Mouse (Mus musculus) hindbrain, embryonic 11.5 days (tissue): ENCODE results near the gene Tgm4. TPM values are rescaled to one million over a fixed set of nuclear protein-coding genes. Genes with fewer than 3 reads are reported as not detected.

Source experiments
- ATAC-seq: fragments of 200-750 bp; cut with Nextera tagmentation; 2 replicates; pipeline ENCODE4 v1.8.0; 2017; ENCODE audit warnings: mild to moderate bottlenecking, moderate TSS enrichment, moderate library complexity; ENCODE audit not compliant: low FRiP score
- DNase-seq: peaks from one replicate; pipeline ENCODE4 v3.0.0-alpha.2; 2015; ENCODE audit warnings: low spot score
- H3K27ac ChIP-seq: fragments of 300-500 bp; sonication (generic); 2 replicates; pipeline ENCODE4 v1.5.1; 2014; ENCODE audit warnings: mild to moderate bottlenecking, low read depth, low read length
- H3K27me3 ChIP-seq: fragments of 300-500 bp; sonication (generic); 2 replicates; pipeline ENCODE4 v1.6.1; 2014; ENCODE audit warnings: mild to moderate bottlenecking, low read length, moderate library complexity, mixed read lengths; ENCODE audit not compliant: control insufficient read depth, insufficient read depth
- H3K36me3 ChIP-seq: fragments of 300-500 bp; sonication (generic); 2 replicates; pipeline ENCODE4 v1.6.1; 2014; ENCODE audit warnings: mild to moderate bottlenecking, low read length, moderate library complexity, mixed read lengths; ENCODE audit not compliant: control insufficient read depth, insufficient read depth
- H3K4me1 ChIP-seq: fragments of 300-500 bp; sonication (generic); replicated peaks from 2 replicates; pipeline ENCODE4 v1.6.1; 2014; ENCODE audit warnings: low read length, mixed read lengths; ENCODE audit not compliant: control insufficient read depth, insufficient read depth
- H3K4me2 ChIP-seq: fragments of 300-500 bp; sonication (generic); replicated peaks from 2 replicates; pipeline ENCODE4 v1.6.1; 2014; ENCODE audit warnings: mild to moderate bottlenecking, low read depth, low read length
- H3K4me3 ChIP-seq: fragments of 300-500 bp; sonication (generic); 2 replicates; pipeline ENCODE4 v1.5.1; 2014; ENCODE audit warnings: low read depth, low read length
- H3K9ac ChIP-seq: fragments of 300-500 bp; sonication (generic); 2 replicates; pipeline ENCODE4 v1.6.1; 2014; ENCODE audit warnings: low read depth, low read length
- H3K9me3 ChIP-seq: fragments of 300-500 bp; sonication (generic); 2 replicates; pipeline ENCODE4 v1.6.1; 2016; ENCODE audit warnings: low read length; ENCODE audit not compliant: control insufficient read depth
- WGBS: fragments of 180-500 bp; shearing (Covaris S2); extraction: QIAGEN DNeasy Blood & Tissue Kit; methylation state at CpG from one replicate; pipeline ENCODE4 v1.1.7; 2014; 5-methylcytosine and 5-hydroxymethylcytosine counted together
- polyA plus RNA-seq: library from polyadenylated mRNA; unstranded; fragments of >200 nt; fragmentation: Nextera tagmentation; extraction: Ambion mirVana; gene quantifications from 2 replicates; pipeline ENCODE4 v1.2.1, GENCODE M21; 2014

The Tgm4 gene
- polyA plus RNA-seq, 1 experiment from 2014 or later = 0.37 TPM

DNA sequence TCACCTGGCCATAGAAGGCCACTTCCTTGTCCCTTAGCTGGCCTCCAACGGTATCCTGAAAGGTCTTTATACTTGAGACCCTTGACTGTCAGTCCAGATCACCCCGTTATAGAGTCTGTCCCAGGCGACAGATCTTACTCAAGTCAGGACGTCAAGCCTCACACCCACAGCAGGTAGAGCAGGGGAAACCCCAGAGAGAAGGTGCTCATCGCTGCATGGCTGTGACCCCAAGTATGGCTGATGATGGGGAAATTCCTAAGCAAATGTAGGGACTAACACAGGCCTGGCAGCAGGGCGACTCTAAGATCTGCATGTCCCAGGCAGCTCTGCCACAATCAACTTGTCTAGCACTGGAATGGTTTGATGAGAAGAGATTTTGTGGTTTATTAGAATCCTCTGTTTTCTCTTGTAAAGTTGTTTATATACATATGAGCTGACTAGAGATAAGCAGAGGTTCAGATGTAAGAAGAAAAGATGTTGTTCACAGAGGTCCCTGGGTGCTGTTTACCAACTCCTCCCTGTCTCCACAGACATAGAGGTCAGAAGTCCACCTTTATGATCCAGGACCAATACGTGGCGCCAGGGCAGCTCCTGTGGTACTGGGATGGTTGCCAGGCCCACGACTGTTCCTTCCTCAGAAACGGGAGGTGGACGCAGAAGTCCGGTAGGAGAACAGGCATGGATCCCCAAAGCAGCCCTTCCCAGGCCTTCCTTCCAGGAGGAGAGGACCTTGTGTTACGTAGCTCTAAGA is 2.9 kb upstream of the Tgm4 start:
- Histone ChIP-seq H3K27ac (no peak overlapping the region), H3K4me2 (no peak overlapping the region), H3K27me3 (no peaks in the 10 kb centered on the region), H3K36me3 (no peaks in the 10 kb centered on the region), H3K4me3 (no peak overlapping the region), H3K4me1 (no peaks in the 10 kb centered on the region), H3K9me3 (no peaks in the 10 kb centered on the region), H3K9ac (no peak overlapping the region)
- 90% methylated on average over 13 of the region's 13 CpGs for WGBS
- ATAC-seq (no peak), DNase-seq (no peak)

DNA sequence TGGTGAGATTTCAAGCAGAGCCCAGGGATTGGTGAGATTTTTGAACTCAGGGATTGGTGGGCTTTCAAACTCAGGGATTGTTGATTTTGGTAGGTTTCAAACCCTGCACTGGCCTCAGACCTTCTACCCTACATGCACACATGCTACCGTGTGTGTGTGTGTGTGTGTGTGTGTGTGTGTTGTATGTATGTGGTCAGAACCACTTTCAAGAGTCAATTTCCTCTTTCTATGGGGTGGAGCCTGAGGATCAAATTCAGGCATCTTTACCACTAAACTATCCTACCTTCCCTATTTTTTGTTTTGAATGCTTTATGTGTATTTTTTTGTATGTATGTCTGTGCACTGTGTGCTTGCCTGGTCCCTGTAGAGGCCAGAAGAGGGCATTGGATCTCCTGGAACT is 13.1 kb downstream of the Tgm4 start:
- DNase-seq (no peak), ATAC-seq (no peak)
- H3K9me3 ChIP-seq = no peaks in the 10 kb centered on the region
- no peak overlapping the region for H3K27ac ChIP-seq
- no peak overlapping the region for H3K4me2 ChIP-seq
- no peaks in the 10 kb centered on the region for H3K27me3 ChIP-seq
- no peaks in the 10 kb centered on the region for H3K4me1 ChIP-seq
- H3K4me3 ChIP-seq = no peak overlapping the region
- no peaks in the 10 kb centered on the region for H3K36me3 ChIP-seq
- no peak overlapping the region for H3K9ac ChIP-seq
- WGBS = 91% methylated on average over 1 of the region's 1 CpGs

DNA sequence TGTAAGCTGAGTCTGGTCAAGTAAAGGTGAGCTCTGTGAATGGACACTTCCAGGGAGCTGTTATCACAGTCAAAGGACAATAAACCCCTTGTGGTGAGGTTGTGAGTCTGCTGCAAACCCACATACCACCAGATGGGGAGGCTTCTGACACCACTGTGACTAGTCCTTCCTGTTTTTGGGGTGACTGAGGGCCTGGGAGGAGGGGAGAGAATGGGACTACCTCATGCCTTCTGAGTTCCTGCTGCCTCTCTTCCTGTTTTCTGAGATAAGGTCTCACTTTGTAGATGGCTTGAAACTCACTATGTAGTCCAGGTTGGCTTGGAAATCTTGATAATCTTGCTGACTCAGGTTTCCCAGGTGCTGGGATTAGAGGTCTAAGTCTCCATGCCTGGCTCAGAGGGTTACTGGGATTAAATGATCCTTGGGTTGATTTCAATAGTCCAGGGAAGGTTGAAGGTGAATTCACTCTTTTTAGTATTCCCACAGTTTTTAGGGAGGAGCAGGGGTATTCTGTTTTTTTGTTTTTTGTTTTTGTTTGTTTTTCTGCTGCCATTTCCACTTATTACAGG is 24.3 kb downstream of the Tgm4 start:
- no peak overlapping the region for H3K9ac ChIP-seq
- no peaks in the 10 kb centered on the region for H3K4me1 ChIP-seq
- DNase-seq (no peak), ATAC-seq (no peak)
- H3K4me3 ChIP-seq = no peak overlapping the region
- H3K36me3 ChIP-seq = no peaks in the 10 kb centered on the region
- no peaks in the 10 kb centered on the region for H3K9me3 ChIP-seq
- no peak overlapping the region for H3K27ac ChIP-seq
- H3K27me3 ChIP-seq = no peaks in the 10 kb centered on the region
- no peak overlapping the region for H3K4me2 ChIP-seq

DNA sequence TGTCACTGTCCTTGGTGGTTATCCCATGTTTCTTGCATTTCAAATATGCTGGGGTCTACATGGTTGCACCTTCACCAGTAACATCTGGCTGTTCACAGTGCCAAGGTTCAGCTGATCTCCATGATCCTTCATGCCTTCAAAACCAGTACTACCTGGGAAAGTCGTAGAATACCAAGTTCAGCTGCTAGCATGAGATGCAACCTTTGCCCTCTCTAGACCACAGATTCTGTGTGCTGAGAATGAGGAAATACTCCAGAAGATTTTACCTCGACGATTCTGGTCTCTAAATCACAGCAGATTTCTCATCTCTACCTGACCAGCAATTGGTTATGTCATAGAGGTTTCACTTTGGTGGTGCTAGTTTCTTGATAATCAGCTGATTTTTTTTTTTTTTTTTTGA is 25.6 kb downstream of the Tgm4 start:
- ATAC-seq = no peak
- H3K9me3 ChIP-seq = no peaks in the 10 kb centered on the region
- no peaks in the 10 kb centered on the region for H3K36me3 ChIP-seq
- no peak overlapping the region for H3K4me3 ChIP-seq
- WGBS = 93% methylated on average over 3 of the region's 3 CpGs
- DNase-seq = no peak
- no peak overlapping the region for H3K4me2 ChIP-seq
- no peaks in the 10 kb centered on the region for H3K4me1 ChIP-seq
- H3K27ac ChIP-seq = no peak overlapping the region
- no peaks in the 10 kb centered on the region for H3K27me3 ChIP-seq
- no peak overlapping the region for H3K9ac ChIP-seq

DNA sequence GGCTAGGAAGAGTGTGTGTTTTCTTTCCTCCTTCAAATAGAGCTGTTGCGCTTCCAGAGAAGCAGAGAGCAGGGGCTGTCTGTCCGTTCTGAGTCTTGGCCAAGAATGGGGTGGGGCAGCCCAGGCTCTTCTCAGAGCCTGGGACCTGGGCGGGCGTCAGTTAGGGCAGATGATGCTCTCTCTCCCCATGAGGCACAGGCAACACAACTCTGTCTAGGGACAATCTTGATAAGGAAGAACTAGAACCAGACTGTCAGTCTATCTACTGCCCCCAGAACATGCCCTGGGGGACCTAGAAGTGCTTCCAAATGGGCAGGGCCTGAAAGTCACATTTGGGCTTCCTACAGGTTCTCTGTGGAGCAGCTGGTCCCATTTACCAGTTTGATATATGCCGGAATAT is 44.6 kb downstream of the Tgm4 start:
- no peak overlapping the region for H3K4me3 ChIP-seq
- WGBS = 95% methylated on average over 5 of the region's 5 CpGs
- peaks cover 9% of the 10 kb centered on the region for H3K36me3 ChIP-seq
- DNase-seq (no peak), ATAC-seq (no peak)
- H3K4me1 ChIP-seq = no peaks in the 10 kb centered on the region
- no peak overlapping the region for H3K9ac ChIP-seq
- no peak overlapping the region for H3K27ac ChIP-seq
- no peaks in the 10 kb centered on the region for H3K27me3 ChIP-seq
- H3K9me3 ChIP-seq = no peaks in the 10 kb centered on the region
- no peak overlapping the region for H3K4me2 ChIP-seq

DNA sequence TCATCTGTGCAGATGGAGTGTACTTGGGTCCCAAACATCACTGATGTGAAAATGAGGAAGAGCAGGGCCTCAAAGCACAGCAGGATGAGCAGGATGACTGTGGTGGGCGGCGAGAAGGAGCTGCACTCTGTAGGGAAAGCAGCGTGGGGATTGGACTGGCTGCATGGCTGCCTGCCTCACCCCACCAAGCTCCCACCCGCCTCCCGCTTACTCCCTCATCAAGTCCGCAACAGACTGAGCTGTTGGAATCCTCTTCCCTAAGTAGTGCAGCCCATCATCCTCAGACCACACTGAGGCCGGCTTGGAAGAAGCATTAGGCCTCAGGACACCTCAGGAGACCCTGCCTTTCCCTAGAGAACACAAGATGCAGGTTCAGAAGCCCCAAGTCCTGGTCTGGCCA is 45.8 kb downstream of the Tgm4 start:
- no peak overlapping the region for H3K27ac ChIP-seq
- WGBS = 90% methylated on average over 7 of the region's 7 CpGs
- DNase-seq (no peak), ATAC-seq (no peak)
- peaks cover 9% of the 10 kb centered on the region for H3K36me3 ChIP-seq
- no peaks in the 10 kb centered on the region for H3K9me3 ChIP-seq
- no peak overlapping the region for H3K4me3 ChIP-seq
- no peak overlapping the region for H3K4me2 ChIP-seq
- H3K4me1 ChIP-seq = no peaks in the 10 kb centered on the region
- no peaks in the 10 kb centered on the region for H3K27me3 ChIP-seq
- no peak overlapping the region for H3K9ac ChIP-seq

DNA sequence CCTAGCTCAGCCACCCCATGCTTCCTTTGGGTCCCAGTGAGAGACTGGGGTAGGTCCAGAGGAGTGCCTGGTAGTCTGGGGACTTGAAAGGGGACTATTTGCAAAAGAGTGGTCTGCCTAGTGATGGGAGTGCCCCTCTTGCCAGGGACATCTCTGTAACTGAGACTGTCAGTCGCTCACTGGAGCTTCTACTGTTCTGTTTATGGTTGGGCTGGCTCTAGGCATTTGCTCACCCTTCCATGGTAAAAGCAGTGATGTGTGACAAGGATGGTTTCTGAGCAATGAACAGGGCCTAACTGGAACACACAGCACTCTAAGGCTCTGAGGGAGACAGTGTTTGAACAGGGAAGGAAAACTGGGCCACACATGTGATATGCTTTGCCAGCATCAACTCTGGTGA is 46.3 kb downstream of the Tgm4 start:
- DNase-seq (no peak), ATAC-seq (no peak)
- Histone ChIP-seq H3K27me3 (no peaks in the 10 kb centered on the region), H3K36me3 (peaks cover 9% of the 10 kb centered on the region), H3K4me2 (no peak overlapping the region), H3K9me3 (no peaks in the 10 kb centered on the region), H3K27ac (no peak overlapping the region), H3K4me1 (no peaks in the 10 kb centered on the region), H3K9ac (no peak overlapping the region), H3K4me3 (no peak overlapping the region)
- WGBS = 78% methylated on average over 1 of the region's 1 CpGs

DNA sequence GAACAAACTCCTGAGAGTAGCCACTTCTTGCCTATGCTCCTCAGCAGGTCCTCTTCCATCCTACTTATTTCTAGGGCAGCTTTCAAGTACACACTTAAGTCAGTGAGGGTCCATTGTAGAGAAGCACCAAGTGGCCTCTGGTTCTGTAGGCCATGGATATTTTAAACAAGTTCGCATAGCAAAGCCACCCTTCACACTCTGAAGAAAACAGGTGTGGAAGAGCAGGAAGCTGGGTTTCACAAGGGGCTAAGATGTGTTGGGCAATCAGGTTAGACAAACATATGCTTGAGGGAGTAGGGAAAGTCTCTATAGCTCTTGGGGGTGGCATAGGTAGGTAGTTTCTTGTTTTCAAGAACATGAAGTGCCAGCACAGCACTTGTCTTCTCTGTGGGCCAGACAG is 50.8 kb downstream of the Tgm4 start:
- H3K27ac ChIP-seq = no peak overlapping the region
- no peak for DNase-seq

DNA sequence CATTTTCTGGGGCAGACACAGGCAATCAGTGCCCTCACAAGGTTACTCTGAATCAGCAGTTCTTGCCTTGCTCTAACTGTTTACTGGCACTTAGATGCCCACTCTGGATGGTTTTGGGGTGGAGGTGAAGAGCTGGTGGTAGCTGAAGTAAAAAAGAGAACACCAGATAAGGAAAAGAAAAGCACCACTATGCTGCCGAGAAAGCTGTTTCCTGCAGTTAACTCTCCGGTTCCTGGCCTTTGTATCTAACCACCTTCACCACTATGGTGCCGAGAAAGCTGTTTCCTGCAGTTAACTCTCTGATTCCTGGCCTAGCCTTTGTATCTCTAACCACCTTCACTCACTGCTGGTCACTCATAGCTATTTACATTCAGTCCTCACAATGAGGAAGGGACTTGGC is 53.0 kb downstream of the Tgm4 start:
- Histone ChIP-seq H3K36me3 (no peaks in the 10 kb centered on the region; the same call in 1 of the 2 replicates), H3K4me2 (no peak overlapping the region), H3K9me3 (no peaks in the 10 kb centered on the region), H3K4me3 (no peak overlapping the region), H3K27me3 (no peaks in the 10 kb centered on the region), H3K27ac (no peak overlapping the region), H3K9ac (no peak overlapping the region), H3K4me1 (no peaks in the 10 kb centered on the region)
- ATAC-seq = no peak
- no peak for DNase-seq
- 76% methylated on average over 3 of the region's 3 CpGs for WGBS

More for the DNA sequence above, 50.8 kb downstream of the Tgm4 start:
- Histone ChIP-seq H3K9ac (no peak overlapping the region), H3K9me3 (no peaks in the 10 kb centered on the region), H3K4me2 (no peak overlapping the region), H3K4me1 (no peaks in the 10 kb centered on the region), H3K27me3 (no peaks in the 10 kb centered on the region), H3K4me3 (no peak overlapping the region), H3K36me3 (no peaks in the 10 kb centered on the region; the same call in 1 of the 2 replicates)
- ATAC-seq = no peak
- WGBS = 100% methylated on average over 1 of the region's 1 CpGs
